Mouse (Mus musculus) left cerebral cortex, postnatal 25 days (tissue): ENCODE data around the gene Btbd7. TPM values are rescaled to one million over a fixed set of nuclear protein-coding genes. Genes with fewer than 3 reads are reported as not detected.
A peak's percentile ranks its signal among the peaks of the same experiment; 100 is the strongest.

ENCODE experiments used
- DNase-seq, 2 experiments: peaks; one replicate each; pipeline ENCODE4 v3.0.0; 2022; ENCODE audit warnings: low spot score in 2 of 2, mixed read lengths in 1 of 2
- intact Hi-C: fragments of 180-260 bp; cut with DNase I; formaldehyde crosslinking; loops from one replicate; pipeline ENCODE4 v1.15.1; 2025
- total RNA-seq, 2 experiments: library from RNA; stranded (reverse); gene quantifications; 2 replicates each; pipeline ENCODE4 v1.2.3; 2021

Btbd7 gene
- total RNA-seq, 2 experiments from 2014 or later = 18.4 to 19.5 TPM

GRCm38 (mm10) chr12:102785593-102785985, 92.7 kb downstream of the Btbd7 start:
- peak in 1 of 2 experiments; percentile 23 for DNase-seq
- intact Hi-C loops = loop anchor here (10.0 kb wide), 1 partner anchor 279 kb away; no protein-coding TSS in a partner anchor

GRCm38 (mm10) chr12:102784899-102785592, 93.2 kb downstream of the Btbd7 start:
- no peak for DNase-seq
- intact Hi-C loops = loop anchor here (10.0 kb wide), 1 partner anchor 280 kb away; no protein-coding TSS in a partner anchor

- intact Hi-C loops = loop anchor here (10.0 kb wide), 1 partner anchor 282 kb away; no protein-coding TSS in a partner anchor
Observed at GRCm38 (mm10) chr12:102782841-102783240, 95.4 kb downstream of the Btbd7 start.

GRCm38 (mm10) chr12:102779452-102779851, 98.8 kb downstream of the Btbd7 start:
- DNase-seq = no peak
- intact Hi-C loops = no loop called here

More at GRCm38 (mm10) chr12:102782841-102783240, 95.4 kb downstream of the Btbd7 start:
- no peak for DNase-seq

- intact Hi-C loops = no loop called here
Observed at GRCm38 (mm10) chr12:102778151-102778550, 100.1 kb downstream of the Btbd7 start.

GRCm38 (mm10) chr12:102776035-102776434, 102.2 kb downstream of the Btbd7 start:
- no peak for DNase-seq
- intact Hi-C loops = no loop called here

More at GRCm38 (mm10) chr12:102778151-102778550, 100.1 kb downstream of the Btbd7 start:
- DNase-seq = no peak

- DNase-seq = no peak
Observed at GRCm38 (mm10) chr12:102772676-102773075, 105.6 kb downstream of the Btbd7 start.

GRCm38 (mm10) chr12:102771601-102772000, 106.7 kb downstream of the Btbd7 start:
- DNase-seq = no peak

More at GRCm38 (mm10) chr12:102772676-102773075, 105.6 kb downstream of the Btbd7 start:
- intact Hi-C loops = no loop called here

GRCm38 (mm10) chr12:102769000-102769399, 109.3 kb downstream of the Btbd7 start:
- intact Hi-C loops = no loop called here
- no peak for DNase-seq

More at GRCm38 (mm10) chr12:102771601-102772000, 106.7 kb downstream of the Btbd7 start:
- intact Hi-C loops = no loop called here

GRCm38 (mm10) chr12:102763696-102764095, 114.6 kb downstream of the Btbd7 start:
- DNase-seq = no peak
- intact Hi-C loops = no loop called here

- intact Hi-C loops = no loop called here
- no peak for DNase-seq
Observed at GRCm38 (mm10) chr12:102761668-102762067, 116.6 kb downstream of the Btbd7 start.

- DNase-seq = no peak
- intact Hi-C loops = loop anchor here (10.0 kb wide), 1 partner anchor 116 kb away; the partner anchor contains the start of gene Btbd7
Observed at GRCm38 (mm10) chr12:102758936-102759335, 119.3 kb downstream of the Btbd7 start.

GRCm38 (mm10) chr12:102758403-102758756, 119.9 kb downstream of the Btbd7 start, which contains the start of gene Gm20604:
Gene Gm20604 (minus strand): TSS chr12:102758672.
- intact Hi-C loops = loop anchor here (10.0 kb wide), 1 partner anchor 116 kb away; the partner anchor contains the start of gene Btbd7
- DNase-seq = peak in 1 of 2 experiments; percentile 36

GRCm38 (mm10) chr12:102757689-102758402, 120.4 kb downstream of the Btbd7 start, which contains the start of the genes Gm28051, Gon7 and Ubr7:
Gene Gm28051 (minus strand): TSS chr12:102757765.
Gene Gon7 (minus strand): TSS chr12:102757803.
Gene Ubr7 (plus strand): TSS chr12:102757967.
- peak; percentile 96 to 99 for DNase-seq
- intact Hi-C loops = loop anchor here (2.0 to 10.0 kb wide), 2 partner anchors 15 to 117 kb away; partner anchors contain the start of genes Btbd7, Moap1 and Tmem251

- DNase-seq = no peak
- intact Hi-C loops = loop anchor here (2.0 to 10.0 kb wide), 2 partner anchors 14 to 118 kb away; partner anchors contain the start of genes Btbd7, Moap1 and Tmem251
Observed at GRCm38 (mm10) chr12:102757055-102757688, 121.1 kb downstream of the Btbd7 start.

- intact Hi-C loops = loop anchor here (2.0 to 10.0 kb wide), 2 partner anchors 14 to 118 kb away; partner anchors contain the start of genes Btbd7, Moap1 and Tmem251
- no peak for DNase-seq
Observed at GRCm38 (mm10) chr12:102756304-102756703, 122.0 kb downstream of the Btbd7 start.

- intact Hi-C loops = loop anchor here (10.0 kb wide), 1 partner anchor 773 kb away; the partner anchor contains the start of gene Cpsf2
- no peak for DNase-seq
Observed at GRCm38 (mm10) chr12:102748256-102748655, 130.0 kb downstream of the Btbd7 start.

GRCm38 (mm10) chr12:102744839-102745238, 133.4 kb downstream of the Btbd7 start:
- no peak for DNase-seq
- intact Hi-C loops = loop anchor here (10.0 kb wide), 1 partner anchor 770 kb away; the partner anchor contains the start of gene Cpsf2
